Mouse (Mus musculus) olfactory bulb, adult 2 months (tissue): ENCODE results near the gene Exoc3.

Experiments used
- CTCF ChIP-seq: fragments of 200-500 bp; IDR thresholded peaks from 2 replicates; pipeline ENCODE4 v1.5.1; 2012; ENCODE audit warnings: low read depth, mild to moderate bottlenecking, low read length, moderate library complexity; ENCODE audit not compliant: insufficient read depth
- POLR2A ChIP-seq: fragments of 200-500 bp; IDR thresholded peaks from 2 replicates; pipeline ENCODE4 v1.6.1; 2012; ENCODE audit warnings: mild to moderate bottlenecking, low read depth, low read length, moderate library complexity; ENCODE audit not compliant: insufficient read depth

GRCm38 (mm10) chr13:74245214-74245898 lies 36.8 kb upstream of the Exoc3 start:
- TF ChIP-seq POLR2A (no peak), CTCF (no peak)
